Mouse (Mus musculus) small intestine, adult 2 months (tissue): ENCODE results near the gene Cdk14.

ENCODE experiments used
- CTCF ChIP-seq: fragments of 200-500 bp; IDR thresholded peaks from 2 replicates; pipeline ENCODE4 v1.5.1; 2012; ENCODE audit warnings: low read depth, mild to moderate bottlenecking, control low read depth, inconsistent platforms, low read length, moderate library complexity, mixed read lengths; ENCODE audit not compliant: insufficient replicate concordance, insufficient read length; ENCODE audit errors: extremely low read depth
- POLR2A ChIP-seq: fragments of 200-500 bp; IDR thresholded peaks from 2 replicates; pipeline ENCODE4 v1.6.1; 2012; ENCODE audit warnings: low read depth, mild to moderate bottlenecking, control low read depth, inconsistent platforms, low read length, moderate library complexity

DNA sequence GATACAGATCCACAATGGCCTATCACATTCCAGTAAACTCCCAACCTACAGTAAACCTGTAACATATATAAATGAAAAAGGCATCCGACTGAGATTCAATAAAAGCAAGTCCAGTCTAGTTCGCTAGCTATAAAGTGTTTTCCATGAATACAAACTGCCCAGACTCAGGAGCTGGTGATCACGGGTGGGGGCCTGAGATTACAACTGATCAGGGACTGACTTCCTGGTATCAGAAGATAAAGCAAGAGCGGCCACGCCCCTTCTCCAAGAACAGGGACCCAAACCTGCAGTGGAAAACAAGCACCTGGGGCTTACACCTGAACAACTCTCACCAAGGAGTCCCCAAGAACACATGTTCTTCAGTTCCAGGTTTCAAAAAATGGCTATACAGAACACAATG is 137.7 kb downstream of the Cdk14 start:
- TF ChIP-seq POLR2A (no peak), CTCF (no peak)
